Mouse (Mus musculus) layer of hippocampus, adult 2 months (tissue): ENCODE measurements around the gene Reps2. TPM values are rescaled to one million over a fixed set of nuclear protein-coding genes. Genes with fewer than 3 reads are reported as not detected.

Experiments used
- DNase-seq, 2 experiments: peaks; one replicate each; pipeline ENCODE4 v3.0.0; 2022; ENCODE audit warnings: low spot score in 2 of 2
- H3K27ac ChIP-seq: fragments of 200-600 bp; 2 replicates; pipeline ENCODE4 v1.8.1; 2022
- H3K4me3 ChIP-seq: fragments of 200-600 bp; 2 replicates; pipeline ENCODE4 v1.8.1; 2022; ENCODE audit warnings: mild to moderate bottlenecking
- CTCF ChIP-seq: fragments of 200-600 bp; conservative IDR thresholded peaks from 2 replicates; pipeline ENCODE4 v1.8.1; 2022; ENCODE audit warnings: antibody characterized with exemption, mild to moderate bottlenecking, moderate library complexity
- total RNA-seq, 2 experiments: library from RNA; stranded (reverse); gene quantifications; 2 replicates each; pipeline ENCODE4 v1.2.3; 2021

The Reps2 gene
- total RNA-seq, 2 experiments from 2014 or later: 150 to 171 TPM

DNA sequence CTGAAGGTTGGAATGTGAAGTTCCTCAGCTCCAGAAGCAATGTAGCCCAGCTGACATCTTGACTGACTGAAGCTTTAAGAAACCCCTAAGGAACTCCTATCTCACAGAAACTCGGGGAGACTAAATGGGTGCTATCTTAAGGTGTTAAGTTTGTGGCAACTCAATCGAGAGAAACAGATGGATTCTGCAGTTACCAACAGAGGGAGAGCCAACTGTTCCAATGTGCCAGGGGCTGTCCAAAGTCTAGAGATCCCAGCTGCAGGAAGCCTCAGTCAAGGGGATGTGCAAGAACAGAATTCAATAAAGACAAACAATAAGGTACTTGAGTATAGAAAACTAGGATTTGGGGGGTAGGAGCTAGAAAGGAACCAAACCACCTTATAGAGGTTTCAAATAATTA is 8.3 kb downstream of the Reps2 start:
- DNase-seq: no peak
- H3K27ac ChIP-seq: peak overlapping the region; percentile 72; the same call in 1 of the 2 replicates
- no peak for TF ChIP-seq CTCF
- H3K4me3 ChIP-seq: no peak overlapping the region

DNA sequence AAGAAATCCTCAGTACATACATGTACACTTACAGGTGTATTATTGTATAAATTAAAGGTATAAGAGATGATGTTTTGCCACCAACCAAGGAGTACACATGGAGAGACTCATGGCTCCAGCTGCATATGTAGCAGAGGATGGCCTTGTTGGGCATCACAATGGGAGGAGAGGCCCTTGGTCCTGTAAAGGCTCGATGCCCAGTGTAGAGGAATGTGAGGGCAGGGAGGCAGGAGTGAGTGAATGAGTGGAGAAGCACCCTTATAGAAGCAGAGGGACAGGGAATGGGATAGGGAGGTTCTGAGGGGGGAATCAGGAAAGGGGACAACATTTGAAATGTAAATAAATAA is 21.4 kb downstream of the Reps2 start:
- peak overlapping the region; percentile 85 for H3K27ac ChIP-seq
- no peak for DNase-seq
- no peak overlapping the region for H3K4me3 ChIP-seq
- no peak for TF ChIP-seq CTCF

DNA sequence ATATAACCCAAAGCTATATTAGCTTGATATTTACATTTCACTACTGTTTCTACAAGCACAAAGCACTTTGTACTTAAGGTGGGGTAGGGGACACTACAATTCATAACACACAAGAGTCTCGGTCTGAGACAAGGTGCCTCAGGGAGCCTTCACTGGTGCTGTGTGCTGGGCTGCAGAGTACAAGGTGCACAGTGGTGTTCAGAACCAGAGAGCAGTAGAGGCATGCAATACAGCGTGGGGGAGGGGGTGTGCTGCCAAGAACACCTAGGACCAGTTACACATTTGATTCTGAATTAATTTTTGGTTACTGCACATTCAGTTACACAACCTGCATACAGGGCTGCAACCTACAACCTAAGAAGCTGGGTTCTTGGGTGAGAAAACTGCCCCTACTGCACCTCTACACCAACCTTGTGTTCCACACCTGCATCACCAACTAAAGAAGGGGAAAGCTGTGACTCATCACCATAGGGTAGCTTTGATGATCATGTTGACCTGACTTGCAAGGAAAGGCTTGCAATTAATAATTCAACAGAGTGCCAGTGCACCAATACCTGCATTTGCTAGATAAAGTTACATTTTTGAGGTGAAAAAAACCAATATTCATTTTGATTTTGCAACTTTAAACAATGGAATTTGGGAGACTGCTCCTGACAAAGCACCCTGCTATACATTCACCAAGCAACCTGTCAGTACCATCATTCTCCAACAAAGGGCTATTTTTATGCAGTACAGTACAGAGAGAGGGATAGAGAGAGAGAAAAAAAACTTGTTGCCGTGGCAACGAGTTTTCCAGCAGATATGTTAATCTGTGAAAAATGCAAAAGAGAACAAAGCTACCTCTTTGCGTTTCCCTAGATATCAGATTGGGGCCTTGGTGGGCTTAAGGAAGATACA is 22.0 kb downstream of the Reps2 start:
- Histone ChIP-seq H3K27ac (peak overlapping the region; percentile 85), H3K4me3 (no peak overlapping the region)
- peak in 1 of 2 experiments; percentile 30 for DNase-seq
- TF ChIP-seq CTCF: no peak

DNA sequence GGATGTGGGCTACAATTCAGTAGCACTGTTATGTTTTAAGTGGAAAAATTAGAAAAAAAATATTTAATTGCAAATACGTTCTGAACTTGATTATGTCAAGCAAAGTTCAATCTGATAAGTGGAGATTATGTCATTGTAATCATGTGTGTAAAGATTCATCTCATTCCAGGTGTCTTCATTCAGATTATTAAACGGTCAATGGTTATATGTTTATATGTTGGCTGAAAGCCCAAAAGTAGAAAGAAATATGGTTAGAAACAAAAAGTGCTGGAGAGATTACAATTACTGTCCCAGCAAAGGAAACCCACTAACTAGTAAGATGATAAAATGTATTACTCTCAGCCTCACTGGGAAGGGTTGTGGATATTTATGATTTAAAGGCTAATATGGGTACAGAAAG is 23.7 kb downstream of the Reps2 start:
- no peak for TF ChIP-seq CTCF
- H3K4me3 ChIP-seq: no peak overlapping the region

DNA sequence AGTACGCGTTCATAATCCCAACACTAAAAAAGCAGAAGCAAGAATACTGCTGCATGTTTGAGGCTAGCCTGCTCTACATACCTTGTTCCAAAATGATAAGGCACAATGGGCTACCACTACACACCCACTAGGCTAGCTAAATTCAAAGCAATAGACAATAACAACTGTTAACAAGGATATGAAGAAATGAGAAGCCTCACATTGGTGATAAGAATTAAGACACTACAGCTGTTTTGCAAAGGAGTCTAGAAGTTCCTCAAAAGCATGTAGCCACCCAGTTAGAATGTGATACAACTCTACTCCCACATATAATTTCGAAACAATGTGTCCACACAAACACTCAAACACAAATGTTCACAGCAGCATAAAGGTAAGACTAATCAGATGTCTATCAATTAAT is 24.9 kb downstream of the Reps2 start:
- Histone ChIP-seq H3K27ac (no peak overlapping the region), H3K4me3 (no peak overlapping the region)
- no peak for TF ChIP-seq CTCF
- no peak for DNase-seq

More for the DNA sequence above, 23.7 kb downstream of the Reps2 start:
- DNase-seq: no peak
- H3K27ac ChIP-seq: no peak overlapping the region

DNA sequence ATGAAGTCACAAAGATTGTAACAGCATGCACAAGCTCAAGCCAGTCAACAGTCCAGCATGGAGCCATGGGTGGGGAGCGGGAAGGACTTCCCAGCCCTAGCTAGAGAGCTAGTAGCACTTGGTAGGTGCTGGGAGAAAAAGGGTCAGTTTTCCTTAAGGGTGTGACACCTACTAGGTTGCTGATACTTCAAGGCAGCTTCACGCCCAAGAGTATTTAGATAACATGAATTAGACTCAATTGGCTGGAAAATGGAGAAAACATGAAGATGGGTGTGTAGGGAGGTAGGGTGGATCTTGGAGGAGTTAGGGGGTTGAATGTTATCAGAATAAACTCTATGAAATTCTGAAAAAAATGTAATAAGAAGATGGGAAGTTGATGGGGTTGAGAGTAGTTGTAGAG is 37.3 kb downstream of the Reps2 start:
- TF ChIP-seq CTCF: no peak

DNA sequence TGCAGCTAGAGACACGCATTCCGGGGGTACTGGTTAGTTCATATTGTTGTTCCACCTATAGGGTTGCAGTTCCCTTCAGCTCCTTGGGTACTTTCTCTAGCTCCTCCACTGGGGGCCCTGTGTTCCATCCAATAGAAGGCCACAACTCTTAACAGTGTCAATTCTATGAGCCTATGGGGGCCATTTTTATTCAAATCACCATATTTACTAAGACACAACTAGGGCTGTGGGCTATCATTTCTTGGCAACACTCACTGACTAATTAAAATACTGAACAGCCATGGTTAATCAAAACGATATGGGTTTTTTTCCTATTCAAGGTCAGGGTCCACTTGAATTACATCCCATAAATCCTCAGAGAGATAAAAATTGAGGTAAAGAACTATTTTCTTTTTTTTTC is 43.8 kb downstream of the Reps2 start:
- no peak for TF ChIP-seq CTCF
- no peak for DNase-seq
- Histone ChIP-seq H3K27ac (peak overlapping the region; percentile 69; the same call in 1 of the 2 replicates), H3K4me3 (no peak overlapping the region)

More for the DNA sequence above, 37.3 kb downstream of the Reps2 start:
- Histone ChIP-seq H3K4me3 (no peak overlapping the region), H3K27ac (no peak overlapping the region)
- no peak for DNase-seq

DNA sequence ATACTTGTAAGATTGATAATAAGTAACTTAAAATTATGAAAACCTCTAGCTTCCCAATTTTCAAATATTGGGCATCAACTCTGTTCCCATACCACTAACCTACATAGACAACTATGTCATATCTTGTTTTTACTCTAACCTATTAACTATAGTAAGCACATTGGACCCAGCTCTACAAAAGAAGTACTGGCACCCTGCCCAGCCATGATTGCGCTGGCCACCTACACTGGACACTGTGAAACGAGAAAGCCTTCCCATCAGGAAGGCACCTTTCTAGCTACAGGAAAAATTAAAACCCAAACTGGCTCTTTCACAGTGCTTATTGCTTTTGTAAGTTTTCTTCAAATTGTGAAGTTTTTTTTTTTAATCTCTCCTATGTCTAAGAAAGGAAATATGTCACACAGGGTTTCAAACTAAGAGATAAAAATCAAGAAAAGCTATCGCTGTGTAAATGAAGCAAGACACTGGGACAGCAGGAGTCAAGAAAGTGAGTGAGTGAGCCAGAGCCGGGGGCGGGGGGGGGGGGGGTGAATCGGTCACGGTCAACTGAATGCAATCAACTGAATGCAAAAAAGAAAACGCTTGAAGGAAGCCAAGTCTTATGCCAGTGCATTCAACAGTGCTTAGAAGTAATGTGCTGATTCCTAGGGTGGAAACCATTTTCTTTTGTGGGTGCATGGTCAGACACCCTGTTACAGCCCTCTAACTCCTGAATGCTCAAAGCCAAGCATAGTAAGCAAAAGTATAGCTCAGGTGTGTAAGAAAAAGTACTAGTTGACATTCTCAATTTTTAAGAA is 52.2 kb downstream of the Reps2 start:
- H3K4me3 ChIP-seq: no peak overlapping the region
- peak overlapping the region; percentile 65; the same call in 1 of the 2 replicates for H3K27ac ChIP-seq
- no peak for TF ChIP-seq CTCF
- no peak for DNase-seq

DNA sequence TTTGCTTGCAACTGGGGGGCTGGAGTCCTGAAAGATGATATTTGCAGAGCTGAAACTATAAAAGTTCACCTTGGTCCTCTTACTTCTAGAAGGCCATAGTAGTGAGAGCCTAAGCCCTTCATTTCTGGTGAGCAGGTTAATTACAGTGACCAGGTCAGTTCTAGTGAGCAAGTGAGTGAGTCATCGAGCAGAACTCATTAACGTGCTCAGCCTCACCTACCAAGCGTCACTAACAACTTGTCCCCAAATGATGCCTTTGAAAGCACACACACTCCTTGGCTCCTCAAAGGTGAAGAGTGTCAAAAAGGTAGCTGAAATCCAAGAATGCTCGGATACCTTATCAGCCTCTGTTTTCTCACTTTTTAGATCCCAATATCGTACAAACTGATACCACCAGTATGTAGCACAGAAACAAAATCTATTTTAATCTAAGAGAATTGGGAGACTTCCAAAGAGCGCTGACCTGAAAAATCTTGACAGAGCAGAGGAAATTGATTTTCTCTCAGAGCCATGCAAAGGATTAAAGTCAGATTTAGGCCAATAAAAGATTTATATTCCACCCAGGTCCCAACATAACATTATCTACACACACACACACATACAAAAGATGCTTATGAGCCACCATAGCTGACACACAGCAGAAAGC is 53.2 kb downstream of the Reps2 start:
- no peak for TF ChIP-seq CTCF
- Histone ChIP-seq H3K27ac (peak overlapping the region; percentile 65), H3K4me3 (no peak overlapping the region)
- DNase-seq: no peak

DNA sequence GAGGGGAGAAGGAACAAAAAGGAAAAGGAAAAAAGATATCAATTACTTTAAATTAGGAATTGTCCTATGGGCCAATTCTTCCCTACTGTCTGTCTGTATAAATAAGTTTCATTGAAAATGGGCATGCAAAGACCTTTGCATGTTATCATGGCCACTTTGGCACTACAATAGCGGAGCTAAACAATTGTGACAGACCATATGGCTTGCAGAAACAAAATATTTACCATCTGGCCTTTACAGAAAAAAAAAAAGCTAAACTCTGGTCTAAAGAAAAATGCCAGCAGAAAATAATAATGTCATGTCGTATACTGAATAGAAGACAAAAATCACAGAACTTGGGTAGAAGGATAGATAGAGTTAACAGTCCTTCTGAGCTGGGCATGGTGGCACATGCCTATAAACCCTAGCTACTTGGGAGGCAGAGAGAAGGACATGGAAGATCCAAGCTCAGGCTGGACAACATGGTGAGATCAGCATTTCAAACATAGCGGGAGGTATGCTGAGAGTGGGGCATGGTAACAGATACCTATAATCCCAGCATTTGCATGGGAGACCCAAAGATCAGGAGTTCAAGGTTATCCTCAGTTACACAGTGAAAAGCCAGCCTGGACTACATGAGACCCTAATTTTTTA is 54.2 kb downstream of the Reps2 start:
- TF ChIP-seq CTCF: no peak
- DNase-seq: no peak
- H3K27ac ChIP-seq: peak overlapping the region; percentile 65
- H3K4me3 ChIP-seq: no peak overlapping the region

DNA sequence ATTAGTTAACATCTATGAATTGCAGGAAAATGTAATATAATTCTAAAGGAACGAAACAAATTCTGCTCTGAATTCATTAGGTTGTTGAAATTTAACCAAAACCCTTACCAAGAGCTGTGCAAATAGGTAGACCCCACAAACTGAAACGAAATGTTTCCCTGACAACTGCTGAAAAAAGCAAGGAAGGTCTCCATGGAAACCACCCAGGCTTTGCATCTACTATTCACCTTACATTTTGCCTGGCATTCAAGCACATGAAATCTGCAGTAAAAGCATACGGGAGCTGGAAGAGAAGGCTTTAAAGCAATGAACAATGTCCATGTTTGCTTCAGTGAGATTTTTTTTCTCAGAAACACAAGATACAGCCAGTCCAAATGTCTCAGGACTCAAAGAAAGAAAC is 59.1 kb downstream of the Reps2 start:
- TF ChIP-seq CTCF: no peak
- H3K27ac ChIP-seq: peak overlapping the region; percentile 87
- DNase-seq: peak; percentile 37 to 40

DNA sequence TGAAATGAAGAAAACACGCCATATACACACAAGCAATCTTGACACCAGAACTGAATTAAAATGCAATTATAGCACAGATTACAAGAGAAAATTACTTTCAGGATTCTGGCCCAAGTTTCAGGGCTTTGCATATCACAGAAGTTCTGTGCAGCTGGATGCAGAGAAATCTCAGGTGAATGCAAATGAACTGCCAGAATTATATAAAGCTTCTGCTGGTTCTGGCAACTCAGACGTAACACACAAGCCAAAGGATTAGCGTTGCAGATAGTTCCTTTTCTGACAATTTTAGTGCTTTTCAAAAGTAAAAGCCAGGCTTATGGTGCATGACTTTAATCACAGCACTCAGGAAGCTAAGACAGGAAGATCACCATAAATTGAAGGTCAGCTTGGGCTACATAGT is 62.9 kb downstream of the Reps2 start:
- no peak overlapping the region for H3K4me3 ChIP-seq
- DNase-seq: no peak
- H3K27ac ChIP-seq: no peak overlapping the region; the same call in 1 of the 2 replicates
- no peak for TF ChIP-seq CTCF

More for the DNA sequence above, 59.1 kb downstream of the Reps2 start:
- H3K4me3 ChIP-seq: no peak overlapping the region
